Mouse (Mus musculus) embryo, embryonic 11 days (tissue): Measurements from ENCODE around the gene Dcpp2.
"Not testable (repeated sequence)": the region's sequence is repeated elsewhere in the genome, so short reads cannot be mapped to it uniquely, and the experiment has no call there.

Experiments
- DNase-seq: peaks from one replicate; pipeline ENCODE4 v3.0.0-alpha.2; 2015

The Dcpp2 gene

GRCm38 (mm10) chr17:23931157-23931556, 50.5 kb downstream of the Dcpp2 start:
- no peak for DNase-seq

- no peak for DNase-seq
Observed at GRCm38 (mm10) chr17:23941372-23941771, 60.7 kb downstream of the Dcpp2 start, which contains the start of gene Sbp. TSS of gene Sbp (plus strand) at chr17:23941672.

GRCm38 (mm10) chr17:23947486-23947885, 66.8 kb downstream of the Dcpp2 start:
- DNase-seq, result not testable (repeated sequence)

GRCm38 (mm10) chr17:23949068-23949467, 68.4 kb downstream of the Dcpp2 start:
- no peak for DNase-seq
